Mouse (Mus musculus) kidney, embryonic 16.5 days (tissue): Measurements from ENCODE around the gene Aoc1. TPM values are rescaled to one million over a fixed set of nuclear protein-coding genes. Genes with fewer than 3 reads are reported as not detected.
A peak's percentile ranks its signal among the peaks of the same experiment; 100 is the strongest.
"Not testable (repeated sequence)": the region's sequence is repeated elsewhere in the genome, so short reads cannot be mapped to it uniquely, and the experiment has no call there.

Source experiments
- ATAC-seq: fragments of 200-750 bp; cut with Nextera tagmentation; 2 replicates; pipeline ENCODE4 v1.8.0; 2017; ENCODE audit warnings: moderate TSS enrichment; ENCODE audit not compliant: low FRiP score, low TSS enrichment
- H3K27ac ChIP-seq: fragments of 300-500 bp; sonication (generic); 2 replicates; pipeline ENCODE4 v1.5.1; 2014; ENCODE audit warnings: low read length
- H3K27me3 ChIP-seq: fragments of 300-500 bp; sonication (generic); 2 replicates; pipeline ENCODE4 v1.6.1; 2014; ENCODE audit warnings: low read length, control low read depth, mixed read lengths; ENCODE audit not compliant: insufficient read depth
- H3K36me3 ChIP-seq: fragments of 300-500 bp; sonication (generic); 2 replicates; pipeline ENCODE4 v1.6.1; 2014; ENCODE audit warnings: low read length, control low read depth, mixed read lengths; ENCODE audit not compliant: insufficient read depth
- H3K4me1 ChIP-seq: fragments of 300-500 bp; sonication (generic); 2 replicates; pipeline ENCODE4 v1.6.1; 2014; ENCODE audit warnings: low read length, control low read depth, mixed read lengths; ENCODE audit not compliant: insufficient read depth
- H3K4me2 ChIP-seq: fragments of 300-500 bp; sonication (generic); replicated peaks from 2 replicates; pipeline ENCODE4 v1.6.1; 2014; ENCODE audit warnings: low read depth, low read length
- H3K4me3 ChIP-seq: fragments of 300-500 bp; sonication (generic); 2 replicates; pipeline ENCODE4 v1.5.1; 2014; ENCODE audit warnings: mild to moderate bottlenecking, low read length
- H3K9ac ChIP-seq: fragments of 300-500 bp; sonication (generic); replicated peaks from 2 replicates; pipeline ENCODE4 v1.6.1; 2014; ENCODE audit warnings: low read length
- H3K9me3 ChIP-seq: fragments of 300-500 bp; sonication (generic); 2 replicates; pipeline ENCODE4 v1.6.1; 2016; ENCODE audit warnings: low read length, control low read depth
- WGBS: fragments of 180-500 bp; shearing (Covaris S2); extraction: QIAGEN DNeasy Blood & Tissue Kit; methylation state at CpG from one replicate; pipeline ENCODE4 v1.1.7; 2014; 5-methylcytosine and 5-hydroxymethylcytosine counted together
- polyA plus RNA-seq: library from polyadenylated mRNA; unstranded; fragments of >200 nt; fragmentation: Nextera tagmentation; extraction: Ambion mirVana; gene quantifications from 2 replicates; pipeline ENCODE4 v1.2.1, GENCODE M21; 2015

Gene Aoc1
- polyA plus RNA-seq, 1 experiment from 2014 or later: 6.0 TPM

DNA sequence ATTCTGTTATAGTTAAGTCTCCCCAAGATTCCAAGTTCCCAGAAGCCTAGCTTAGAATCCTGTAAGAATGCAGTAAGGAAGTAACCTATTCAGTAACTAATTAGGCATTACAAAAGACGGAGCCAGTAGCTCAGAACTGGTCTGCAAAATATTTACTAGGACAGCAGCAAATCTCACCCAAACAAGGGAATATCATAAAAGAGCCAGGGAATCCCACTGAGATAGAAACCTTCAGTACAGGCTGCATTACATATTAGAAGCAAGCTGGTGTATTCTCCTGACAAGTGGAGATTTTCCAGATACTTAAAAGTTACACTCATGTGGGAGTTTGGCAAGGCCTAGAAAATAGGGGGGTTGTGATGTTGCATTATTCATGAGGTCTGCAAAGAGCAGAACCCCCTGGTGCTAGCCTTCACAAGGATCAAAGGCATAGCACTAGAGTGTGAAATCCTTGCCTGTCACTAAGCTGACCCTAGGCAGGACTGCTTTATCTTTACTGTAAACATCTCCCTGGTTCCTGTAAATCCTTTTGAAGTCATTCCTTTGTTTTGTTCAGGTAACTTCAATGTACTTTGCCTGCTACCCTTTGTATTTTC is 6.2 kb upstream of the Aoc1 start:
- ATAC-seq: not testable (repeated sequence)
- H3K27ac ChIP-seq: peak overlapping the region; percentile 54; the same call in 1 of the 2 replicates

DNA sequence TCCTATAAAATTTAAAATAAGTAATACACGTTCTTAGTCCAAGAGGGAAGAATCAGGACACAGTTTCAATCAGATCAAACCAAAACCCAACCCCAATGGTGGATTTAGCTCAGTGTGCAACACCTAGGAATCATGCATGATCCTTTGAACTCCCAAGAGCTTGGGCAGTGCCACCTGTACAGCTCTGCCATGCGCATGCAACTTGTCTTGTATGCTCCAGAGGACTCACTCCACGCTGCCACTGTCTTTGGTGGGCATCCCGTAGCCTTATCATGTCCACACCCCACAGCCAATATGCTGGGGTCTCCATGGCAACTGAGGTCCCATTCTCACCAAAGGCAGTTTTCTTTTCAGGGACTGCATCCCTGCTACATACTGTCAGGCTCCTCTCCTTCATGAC is 5.5 kb upstream of the Aoc1 start:
- Histone ChIP-seq H3K4me2 (no peak overlapping the region), H3K4me3 (no peak overlapping the region), H3K27me3 (no peaks in the 10 kb centered on the region), H3K4me1 (peaks cover 13% of the 10 kb centered on the region; the same call in 1 of the 2 replicates), H3K27ac (peak overlapping the region; percentile 84), H3K9me3 (no peaks in the 10 kb centered on the region), H3K36me3 (no peaks in the 10 kb centered on the region), H3K9ac (peak overlapping the region; percentile 27; the same call in 1 of the 2 replicates)
- ATAC-seq: no peak
- WGBS: 67% methylated on average over 4 of the region's 4 CpGs

More for the DNA sequence above, 6.2 kb upstream of the Aoc1 start:
- not testable (repeated sequence) for H3K27me3 ChIP-seq, H3K9me3 ChIP-seq, H3K4me2 ChIP-seq, H3K9ac ChIP-seq, H3K36me3 ChIP-seq, H3K4me3 ChIP-seq
- H3K4me1 ChIP-seq: peaks cover 13% of the 10 kb centered on the region; the same call in 1 of the 2 replicates
- WGBS: 33% methylated on average over 1 of the region's 1 CpGs

DNA sequence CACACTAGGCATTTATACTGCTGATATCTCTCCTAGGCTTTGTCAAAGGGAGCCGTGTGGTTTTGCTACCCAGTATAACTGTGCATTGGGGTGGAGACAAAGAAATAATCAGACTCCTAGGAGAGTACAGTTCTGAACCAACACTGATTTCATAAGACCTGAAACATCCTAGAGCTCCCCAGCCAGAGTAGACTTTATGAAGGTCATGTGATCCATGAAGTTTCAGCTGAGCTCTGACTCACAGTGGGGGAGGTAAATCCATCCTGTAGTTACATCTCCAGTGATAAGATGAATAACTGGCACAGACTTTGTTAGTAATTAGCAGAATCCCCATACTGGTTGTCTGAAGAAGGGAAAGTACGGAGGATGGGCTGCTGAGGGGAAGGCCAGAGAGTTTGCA is 2.9 kb upstream of the Aoc1 start:
- WGBS: 81% methylated on average over 2 of the region's 2 CpGs
- Histone ChIP-seq H3K9me3 (no peaks in the 10 kb centered on the region), H3K4me1 (peaks cover 7% of the 10 kb centered on the region; the same call in 1 of the 2 replicates), H3K27me3 (no peaks in the 10 kb centered on the region), H3K4me2 (no peak overlapping the region), H3K9ac (no peak overlapping the region), H3K36me3 (no peaks in the 10 kb centered on the region), H3K27ac (no peak overlapping the region), H3K4me3 (no peak overlapping the region)
- ATAC-seq: no peak

GRCm38 (mm10) chr6:48874576-48874975 is 1.9 kb downstream of the Aoc1 start:
- no peaks in the 10 kb centered on the region for H3K9me3 ChIP-seq
- no peak overlapping the region for H3K27ac ChIP-seq
- H3K36me3 ChIP-seq: no peaks in the 10 kb centered on the region
- H3K27me3 ChIP-seq: no peaks in the 10 kb centered on the region
- no peak overlapping the region for H3K4me2 ChIP-seq
- WGBS: 75% methylated on average over 4 of the region's 4 CpGs
- no peak overlapping the region for H3K4me3 ChIP-seq
- no peak for ATAC-seq
- H3K9ac ChIP-seq: no peak overlapping the region
- H3K4me1 ChIP-seq: 0 out of 2 replicates have a peak, but pooled peaks cover 3% of the 10 kb centered on the region

- ATAC-seq: no peak
These were observed 2.8 kb downstream of the Aoc1 start for GRCm38 (mm10) chr6:48875515-48875914.

DNA sequence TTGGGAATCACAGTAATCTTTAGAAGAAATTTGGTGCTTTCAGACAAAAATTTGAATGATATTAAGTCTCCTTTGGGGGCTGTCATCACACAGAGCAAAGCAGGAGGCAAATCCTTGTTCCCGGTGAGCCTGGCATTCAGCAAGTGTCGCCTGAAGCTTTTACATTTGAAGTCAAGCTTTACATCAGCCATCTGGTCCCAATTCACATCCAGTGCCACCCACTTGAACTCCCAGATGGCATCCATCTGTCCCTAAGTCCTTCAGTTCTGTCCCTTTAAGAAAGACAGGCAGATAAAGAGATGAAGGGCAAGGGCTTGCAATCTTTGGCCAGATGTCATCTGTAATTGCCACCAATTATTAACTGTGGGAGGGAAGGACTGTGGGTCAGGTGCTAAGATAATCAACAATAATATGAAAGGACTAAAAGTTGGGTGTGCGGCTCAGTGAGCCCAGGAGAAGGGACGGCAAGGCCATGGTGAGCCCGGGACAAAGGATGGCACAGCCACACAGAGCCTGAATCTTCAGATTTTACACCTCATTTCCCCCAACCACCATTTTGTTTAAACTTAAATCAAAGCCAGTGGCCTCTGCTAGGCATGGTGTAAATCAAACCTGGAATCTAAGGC is 3.9 kb downstream of the Aoc1 start:
- WGBS: 63% methylated on average over 5 of the region's 5 CpGs
- Histone ChIP-seq H3K27ac (no peak overlapping the region), H3K4me2 (no peak overlapping the region), H3K9ac (no peak overlapping the region), H3K4me3 (no peak overlapping the region), H3K4me1 (0 out of 2 replicates have a peak, but pooled peaks cover 3% of the 10 kb centered on the region), H3K27me3 (no peaks in the 10 kb centered on the region), H3K9me3 (no peaks in the 10 kb centered on the region), H3K36me3 (no peaks in the 10 kb centered on the region)
- ATAC-seq: no peak

More at GRCm38 (mm10) chr6:48875515-48875914, 2.8 kb downstream of the Aoc1 start:
- Histone ChIP-seq H3K27ac (no peak overlapping the region), H3K4me2 (no peak overlapping the region), H3K9ac (no peak overlapping the region), H3K4me1 (0 out of 2 replicates have a peak, but pooled peaks cover 3% of the 10 kb centered on the region), H3K9me3 (no peaks in the 10 kb centered on the region), H3K36me3 (no peaks in the 10 kb centered on the region), H3K27me3 (no peaks in the 10 kb centered on the region), H3K4me3 (no peak overlapping the region)
- 84% methylated on average over 6 of the region's 6 CpGs for WGBS

DNA sequence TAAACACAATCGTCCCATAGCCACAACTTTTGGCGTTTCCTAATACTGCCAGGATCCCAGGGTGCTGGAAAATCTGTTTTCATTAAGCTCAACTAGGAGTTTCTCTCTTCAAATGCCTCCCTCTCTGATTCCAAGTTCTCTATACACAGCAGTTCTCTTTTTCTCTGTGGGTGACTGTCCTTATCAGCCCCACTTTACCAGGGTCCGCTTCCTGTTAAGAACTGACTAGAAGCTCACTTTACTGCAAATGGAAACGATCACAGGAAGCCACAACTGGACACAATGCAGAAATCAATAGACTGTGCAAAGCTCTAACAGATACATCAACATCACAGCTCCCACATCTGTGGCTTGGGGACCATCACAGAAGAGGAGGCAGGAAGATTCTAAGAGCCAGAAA is 21.5 kb downstream of the Aoc1 start:
- no peaks in the 10 kb centered on the region for H3K27me3 ChIP-seq
- no peaks in the 10 kb centered on the region for H3K36me3 ChIP-seq
- H3K9me3 ChIP-seq: no peaks in the 10 kb centered on the region
- no peak overlapping the region for H3K4me2 ChIP-seq
- H3K4me1 ChIP-seq: 0 out of 2 replicates have a peak, but pooled peaks cover 13% of the 10 kb centered on the region
- no peak overlapping the region for H3K9ac ChIP-seq
- ATAC-seq: no peak
- no peak overlapping the region for H3K4me3 ChIP-seq
- 70% methylated on average over 4 of the region's 4 CpGs for WGBS
- peak overlapping the region; percentile 51 for H3K27ac ChIP-seq

GRCm38 (mm10) chr6:48894938-48895818 is 22.5 kb downstream of the Aoc1 start:
- no peaks in the 10 kb centered on the region for H3K9me3 ChIP-seq
- ATAC-seq: peak; percentile 51; the same call in 1 of the 2 replicates
- H3K4me3 ChIP-seq: no peak overlapping the region
- H3K27me3 ChIP-seq: no peaks in the 10 kb centered on the region
- no peak overlapping the region for H3K4me2 ChIP-seq
- no peaks in the 10 kb centered on the region for H3K36me3 ChIP-seq
- H3K4me1 ChIP-seq: 0 out of 2 replicates have a peak, but pooled peaks cover 10% of the 10 kb centered on the region
- peak overlapping the region; percentile 36; the same call in 1 of the 2 replicates for H3K9ac ChIP-seq
- peak overlapping the region; percentile 94 for H3K27ac ChIP-seq
- 75% methylated on average over 8 of the region's 8 CpGs for WGBS

GRCm38 (mm10) chr6:48895941-48896340 is 23.2 kb downstream of the Aoc1 start:
- Histone ChIP-seq H3K36me3 (no peaks in the 10 kb centered on the region), H3K4me3 (no peak overlapping the region), H3K4me1 (0 out of 2 replicates have a peak, but pooled peaks cover 5% of the 10 kb centered on the region), H3K9ac (no peak overlapping the region), H3K27ac (peak overlapping the region; percentile 94), H3K4me2 (no peak overlapping the region), H3K27me3 (no peaks in the 10 kb centered on the region), H3K9me3 (no peaks in the 10 kb centered on the region)
- peak; percentile 77 for ATAC-seq
- 58% methylated on average over 5 of the region's 5 CpGs for WGBS
